Mouse (Mus musculus) limb, embryonic 10.5 days (tissue): Measurements from ENCODE around the gene Dyx1c1. TPM values are rescaled to one million over a fixed set of nuclear protein-coding genes. Genes with fewer than 3 reads are reported as not detected.
A peak's percentile ranks its signal among the peaks of the same experiment; 100 is the strongest.

Experiments used
- DNase-seq: peaks from one replicate; pipeline ENCODE4 v3.0.0-alpha.2; 2017; ENCODE audit warnings: low spot score
- H3K27ac ChIP-seq: fragments of 300-500 bp; sonication (generic); 2 replicates; pipeline ENCODE4 v1.5.1; 2016; ENCODE audit warnings: mild to moderate bottlenecking
- H3K27me3 ChIP-seq: fragments of 300-500 bp; sonication (generic); 2 replicates; pipeline ENCODE4 v1.6.1; 2016; ENCODE audit warnings: low read depth, mild to moderate bottlenecking; ENCODE audit not compliant: poor library complexity, severe bottlenecking
- H3K36me3 ChIP-seq: fragments of 300-500 bp; sonication (generic); 2 replicates; pipeline ENCODE4 v1.6.1; 2016; ENCODE audit warnings: mild to moderate bottlenecking, moderate library complexity
- H3K4me1 ChIP-seq: fragments of 300-500 bp; sonication (generic); 2 replicates; pipeline ENCODE4 v1.6.1; 2016
- H3K4me3 ChIP-seq: fragments of 300-500 bp; sonication (generic); 2 replicates; pipeline ENCODE4 v1.5.1; 2016; ENCODE audit warnings: mild to moderate bottlenecking, moderate library complexity
- H3K9me3 ChIP-seq: fragments of 300-500 bp; sonication (generic); replicated peaks from 2 replicates; pipeline ENCODE4 v1.6.1; 2016; ENCODE audit warnings: mild to moderate bottlenecking
- WGBS: fragments of 180-500 bp; shearing (Covaris S2); methylation state at CpG from one replicate; pipeline ENCODE4 v1.1.7; 2016; 5-methylcytosine and 5-hydroxymethylcytosine counted together
- polyA plus RNA-seq: library from polyadenylated mRNA; unstranded; fragments of >200 nt; fragmentation: Nextera tagmentation; extraction: Ambion mirVana; gene quantifications from 2 replicates; pipeline ENCODE4 v1.2.1, GENCODE M21; 2016

Gene Dyx1c1
- polyA plus RNA-seq, 1 experiment from 2014 or later, result 1.5 TPM

DNA sequence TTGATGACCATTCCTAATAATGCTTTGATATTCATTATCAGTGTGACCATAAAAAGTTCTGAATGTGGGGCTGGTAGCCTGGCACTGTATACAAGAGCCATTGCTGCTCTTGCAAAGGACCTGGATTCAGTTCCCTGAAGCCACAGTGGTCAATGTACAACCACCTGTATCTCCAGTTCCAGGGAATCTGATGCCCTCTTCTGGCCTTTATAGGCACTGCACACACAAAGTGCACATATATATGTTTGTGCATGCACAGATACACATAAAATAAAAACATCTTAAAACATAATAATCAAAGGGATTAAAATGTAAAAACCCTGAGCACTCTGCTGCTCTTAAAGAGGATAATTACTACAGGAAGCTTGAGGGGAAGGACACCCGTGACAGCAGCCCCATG is 11.6 kb upstream of the Dyx1c1 start:
- 0 out of 2 replicates have a peak, but pooled peaks cover 2% of the 10 kb centered on the region for H3K9me3 ChIP-seq
- H3K4me1 ChIP-seq, result peaks cover 13% of the 10 kb centered on the region
- 95% methylated on average over 1 of the region's 1 CpGs for WGBS
- H3K27ac ChIP-seq, result no peak overlapping the region
- H3K36me3 ChIP-seq, result peaks cover 50% of the 10 kb centered on the region
- H3K4me3 ChIP-seq, result no peak overlapping the region
- no peak for DNase-seq
- H3K27me3 ChIP-seq, result no peaks in the 10 kb centered on the region

DNA sequence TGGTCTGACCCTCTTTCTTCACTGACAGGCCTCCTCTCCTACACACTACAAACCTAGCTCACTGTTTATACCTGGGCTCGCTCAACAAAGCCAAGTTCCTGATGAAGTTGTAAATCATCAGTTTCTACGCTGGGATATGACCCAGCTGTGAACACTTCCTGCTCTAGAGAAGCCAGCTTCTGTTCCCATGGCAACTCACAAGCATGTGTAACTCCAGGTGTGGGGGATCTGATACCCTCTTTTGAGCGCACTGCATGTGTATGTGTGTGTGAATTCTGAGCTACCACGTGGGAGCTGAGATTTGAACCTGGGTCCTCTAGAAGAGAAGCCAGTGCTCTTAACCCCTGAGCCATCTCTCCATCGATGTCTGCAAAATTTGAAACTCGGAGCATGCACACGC is 9.0 kb upstream of the Dyx1c1 start:
- WGBS, result 65% methylated on average over 7 of the region's 7 CpGs
- H3K36me3 ChIP-seq, result peaks cover 30% of the 10 kb centered on the region
- H3K27ac ChIP-seq, result no peak overlapping the region
- H3K9me3 ChIP-seq, result 0 out of 2 replicates have a peak, but pooled peaks cover 2% of the 10 kb centered on the region
- peak; percentile 38 for DNase-seq
- H3K4me3 ChIP-seq, result no peak overlapping the region
- no peaks in the 10 kb centered on the region for H3K27me3 ChIP-seq
- H3K4me1 ChIP-seq, result peaks cover 13% of the 10 kb centered on the region

DNA sequence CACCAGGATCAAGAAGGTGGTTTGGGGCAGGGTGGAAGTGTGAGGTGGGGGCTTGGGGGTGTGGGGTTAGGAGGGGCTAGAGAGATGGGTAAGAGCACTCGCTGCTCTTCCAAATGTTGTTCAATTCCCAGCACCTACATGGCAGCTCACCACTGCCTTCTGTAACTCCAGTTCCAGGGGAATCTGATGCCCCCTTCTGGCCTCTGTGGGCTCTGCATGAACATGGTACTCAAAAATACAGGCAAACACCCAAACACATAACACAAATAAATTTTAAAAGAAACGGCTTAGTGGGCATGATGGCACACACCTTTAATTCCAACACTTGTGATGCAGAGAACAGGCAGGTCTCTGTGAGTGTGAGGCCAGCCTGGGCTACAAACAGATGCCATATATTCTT is 3.8 kb upstream of the Dyx1c1 start:
- Histone ChIP-seq H3K9me3 (no peaks in the 10 kb centered on the region), H3K27me3 (no peaks in the 10 kb centered on the region), H3K4me3 (no peak overlapping the region), H3K4me1 (peaks cover 17% of the 10 kb centered on the region), H3K27ac (no peak overlapping the region), H3K36me3 (no peaks in the 10 kb centered on the region)
- DNase-seq, result peak; percentile 42
- WGBS, result 43% methylated on average over 2 of the region's 2 CpGs

DNA sequence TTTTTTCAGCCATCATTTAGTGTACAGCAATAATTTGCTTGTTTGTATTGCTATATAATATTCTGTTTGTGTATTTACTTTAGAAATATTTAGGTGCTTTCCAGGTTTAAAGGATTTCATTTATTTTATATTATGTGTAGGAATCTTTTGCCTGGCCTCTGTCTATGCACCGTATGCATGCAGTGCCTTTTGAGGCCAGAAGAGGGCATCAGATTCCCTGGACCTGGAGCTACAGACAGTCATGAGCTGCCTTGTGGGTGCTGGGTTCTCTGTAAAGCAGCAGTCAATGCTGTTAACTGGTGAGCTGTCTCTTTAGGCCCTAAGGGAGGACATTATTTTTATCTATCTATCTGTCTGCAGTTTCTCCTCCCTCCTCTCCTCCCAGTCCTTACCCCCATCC is 3.0 kb upstream of the Dyx1c1 start:
- peak; percentile 65 for DNase-seq
- Histone ChIP-seq H3K27me3 (no peaks in the 10 kb centered on the region), H3K4me1 (peaks cover 14% of the 10 kb centered on the region), H3K9me3 (no peaks in the 10 kb centered on the region), H3K36me3 (no peaks in the 10 kb centered on the region), H3K4me3 (no peak overlapping the region), H3K27ac (no peak overlapping the region)
- WGBS, result 20% methylated on average over 1 of the region's 1 CpGs

DNA sequence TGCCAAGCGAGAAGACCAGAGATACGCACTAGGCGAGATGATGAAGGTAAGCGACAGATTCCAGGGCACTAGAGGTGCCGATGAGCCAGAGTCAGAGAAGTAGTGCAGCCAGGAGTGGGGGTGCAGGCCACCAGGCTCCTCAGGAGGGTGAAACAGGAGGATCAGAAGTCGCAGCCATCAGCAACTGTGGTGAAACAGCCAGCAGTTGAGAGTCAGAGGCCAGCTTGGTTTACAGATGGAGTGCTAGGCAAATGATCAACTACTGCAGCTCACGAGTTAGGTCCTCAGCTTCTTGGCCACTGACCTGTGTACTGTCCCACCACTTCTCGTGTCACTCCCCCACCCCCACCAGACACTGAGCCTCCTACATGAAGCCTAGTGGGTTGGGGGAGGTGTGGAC is 2.8 kb downstream of the Dyx1c1 start:
- WGBS, result 77% methylated on average over 8 of the region's 8 CpGs

DNA sequence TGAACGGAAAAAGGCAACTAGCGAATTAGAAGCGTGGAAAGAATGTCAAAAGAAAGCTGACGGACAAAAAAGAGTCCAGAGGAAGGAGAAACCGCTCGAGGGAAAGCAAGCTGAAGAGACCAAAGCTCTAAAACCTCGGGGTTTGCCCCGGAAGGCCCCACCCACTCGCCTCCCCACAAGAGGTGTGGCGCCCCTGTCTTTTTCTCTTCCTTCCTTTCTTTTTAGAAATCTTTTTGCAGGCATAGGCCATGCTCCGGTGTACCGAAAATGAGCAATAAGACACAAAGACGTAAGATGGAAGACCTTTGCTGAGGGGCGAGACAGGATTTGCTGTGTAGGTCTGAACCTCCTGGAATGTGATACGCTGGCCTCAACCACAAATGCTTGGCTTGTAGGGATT is 3.4 kb downstream of the Dyx1c1 start:
- no peaks in the 10 kb centered on the region for H3K36me3 ChIP-seq
- H3K27ac ChIP-seq, result no peak overlapping the region
- WGBS, result 78% methylated on average over 15 of the region's 15 CpGs

More for the DNA sequence above, 2.8 kb downstream of the Dyx1c1 start:
- DNase-seq, result no peak
- H3K27ac ChIP-seq, result no peak overlapping the region
- H3K4me1 ChIP-seq, result peaks cover 14% of the 10 kb centered on the region
- no peaks in the 10 kb centered on the region for H3K36me3 ChIP-seq
- H3K9me3 ChIP-seq, result no peaks in the 10 kb centered on the region
- no peaks in the 10 kb centered on the region for H3K27me3 ChIP-seq
- H3K4me3 ChIP-seq, result no peak overlapping the region

DNA sequence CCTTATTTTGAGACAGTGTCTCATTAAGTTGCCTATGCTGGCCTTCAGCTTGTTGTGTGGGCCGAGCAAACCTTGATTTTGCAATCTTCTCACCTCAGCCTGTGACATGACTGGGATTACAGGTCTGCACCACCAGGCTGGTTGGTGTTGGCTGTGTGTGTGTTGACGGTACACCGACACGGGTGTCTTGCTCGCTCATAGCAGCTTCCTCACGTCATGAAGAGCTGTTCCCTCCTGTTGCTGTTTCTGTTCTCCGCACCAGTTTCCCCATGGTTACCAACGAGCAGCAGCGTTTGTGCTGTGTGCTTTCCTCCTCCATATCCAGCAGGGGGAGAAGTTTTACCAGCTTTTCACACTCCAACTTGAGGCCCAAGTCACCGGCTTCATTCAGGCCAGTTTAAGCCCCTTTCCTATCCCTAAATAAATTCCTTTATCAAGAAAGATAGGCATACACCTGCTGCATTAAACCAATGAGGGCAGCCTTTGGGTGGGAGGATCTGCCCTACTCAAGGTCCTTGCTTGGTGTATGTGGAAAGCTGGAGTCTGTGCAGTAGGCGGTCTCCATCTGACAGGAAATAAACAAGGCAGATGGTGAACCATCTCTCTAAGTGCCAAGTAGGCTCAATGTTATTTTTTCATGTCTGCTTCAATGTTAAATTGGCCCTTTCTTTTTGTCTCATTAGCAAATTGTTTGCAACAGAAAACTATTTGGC is 9.9 kb downstream of the Dyx1c1 start:
- H3K36me3 ChIP-seq, result no peaks in the 10 kb centered on the region
- H3K9me3 ChIP-seq, result no peaks in the 10 kb centered on the region
- H3K27me3 ChIP-seq, result no peaks in the 10 kb centered on the region
- 37% methylated on average over 11 of the region's 11 CpGs for WGBS
- H3K4me1 ChIP-seq, result no peaks in the 10 kb centered on the region
- DNase-seq, result no peak
- H3K27ac ChIP-seq, result no peak overlapping the region
- H3K4me3 ChIP-seq, result no peak overlapping the region

More for the DNA sequence above, 3.4 kb downstream of the Dyx1c1 start:
- no peak overlapping the region for H3K4me3 ChIP-seq
- no peaks in the 10 kb centered on the region for H3K27me3 ChIP-seq
- peaks cover 14% of the 10 kb centered on the region for H3K4me1 ChIP-seq
- H3K9me3 ChIP-seq, result no peaks in the 10 kb centered on the region
- DNase-seq, result no peak

DNA sequence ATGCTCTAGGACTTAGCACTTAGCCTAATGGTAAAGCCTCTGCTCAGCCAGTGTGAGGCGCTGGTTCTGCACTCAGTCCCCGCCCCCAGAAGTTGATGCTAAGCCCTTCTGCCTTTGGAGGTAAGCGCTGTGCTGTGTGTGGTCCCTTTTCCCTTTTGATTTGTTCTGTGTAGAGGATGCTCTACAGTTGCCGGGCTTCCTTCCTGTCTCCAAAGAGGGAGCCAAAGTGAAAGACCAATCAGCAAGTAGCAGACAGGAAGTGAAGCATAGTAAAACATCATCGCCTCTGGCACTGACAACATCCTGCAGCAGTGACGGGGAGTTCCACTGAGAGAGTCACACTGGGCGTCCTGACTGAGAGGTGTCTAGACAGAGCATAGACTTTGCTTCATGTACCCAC is 11.3 kb downstream of the Dyx1c1 start:
- Histone ChIP-seq H3K9me3 (no peaks in the 10 kb centered on the region), H3K27ac (no peak overlapping the region), H3K4me1 (no peaks in the 10 kb centered on the region), H3K4me3 (no peak overlapping the region), H3K27me3 (no peaks in the 10 kb centered on the region), H3K36me3 (no peaks in the 10 kb centered on the region)
- no peak for DNase-seq
- 71% methylated on average over 7 of the region's 7 CpGs for WGBS

DNA sequence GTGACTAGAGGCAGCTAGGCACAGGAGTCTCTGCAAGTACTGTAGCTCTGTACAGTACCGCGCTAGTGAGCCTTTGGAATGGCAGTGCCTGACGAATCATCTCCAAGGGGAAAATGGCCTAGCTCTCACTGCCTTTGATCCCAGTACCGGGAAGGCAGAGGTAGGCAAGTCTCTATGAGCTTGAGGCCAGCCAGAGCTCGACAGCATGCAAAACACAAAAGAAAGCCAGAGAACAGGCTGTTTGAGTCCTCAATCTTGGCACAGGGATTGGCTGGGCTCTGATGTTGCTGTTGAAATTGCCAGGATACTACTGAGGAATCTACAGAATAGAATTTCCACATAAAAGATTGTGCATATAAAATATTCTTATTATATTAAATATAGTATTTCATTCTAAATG is 13.8 kb downstream of the Dyx1c1 start:
- Histone ChIP-seq H3K36me3 (no peaks in the 10 kb centered on the region), H3K9me3 (no peaks in the 10 kb centered on the region), H3K27me3 (no peaks in the 10 kb centered on the region), H3K4me1 (no peaks in the 10 kb centered on the region), H3K4me3 (no peak overlapping the region), H3K27ac (no peak overlapping the region)
- 85% methylated on average over 5 of the region's 5 CpGs for WGBS
- no peak for DNase-seq

DNA sequence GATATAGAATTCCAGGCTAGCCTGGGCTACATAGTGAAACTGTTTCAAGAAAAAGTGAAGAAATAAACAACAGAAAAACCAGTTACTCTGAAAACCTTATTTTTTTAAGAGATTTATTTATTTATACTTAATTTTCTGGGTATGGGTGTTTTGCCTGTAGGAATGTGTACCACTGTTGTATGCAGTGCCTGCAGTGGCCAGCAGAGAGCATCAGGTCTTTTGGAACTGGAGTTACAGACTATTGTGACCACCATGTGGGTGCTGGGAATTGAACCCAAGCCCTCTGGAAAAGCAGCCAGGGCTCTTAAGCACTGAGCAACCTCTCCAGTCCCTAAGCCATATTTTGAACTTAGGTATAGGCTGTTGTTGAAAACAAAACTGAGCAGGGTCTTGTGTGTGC is 14.4 kb downstream of the Dyx1c1 start:
- Histone ChIP-seq H3K9me3 (no peaks in the 10 kb centered on the region), H3K27me3 (no peaks in the 10 kb centered on the region), H3K4me1 (no peaks in the 10 kb centered on the region), H3K27ac (no peak overlapping the region), H3K36me3 (no peaks in the 10 kb centered on the region), H3K4me3 (no peak overlapping the region)
- no peak for DNase-seq

DNA sequence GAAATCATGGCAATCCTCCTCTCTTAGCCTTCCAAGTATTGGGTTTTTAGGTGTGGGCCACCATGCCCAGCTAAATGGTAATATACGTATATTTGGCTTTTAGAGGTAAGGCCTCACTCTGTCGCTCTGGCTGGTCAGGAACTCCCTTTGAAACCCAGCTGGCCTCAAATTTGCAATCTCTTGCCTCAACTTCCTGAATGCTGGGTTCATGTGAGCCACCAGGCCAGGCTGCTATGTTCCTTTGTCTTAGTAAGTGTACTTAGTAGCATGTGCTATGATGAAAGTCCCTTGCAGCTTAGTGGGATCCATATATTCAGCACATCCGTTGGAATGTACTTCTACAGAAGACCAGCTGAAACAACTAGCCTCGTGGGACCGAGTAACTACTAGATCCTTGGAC is 16.1 kb downstream of the Dyx1c1 start:
- H3K36me3 ChIP-seq, result no peaks in the 10 kb centered on the region
- H3K4me3 ChIP-seq, result no peak overlapping the region
- 90% methylated on average over 5 of the region's 5 CpGs for WGBS
- H3K9me3 ChIP-seq, result no peaks in the 10 kb centered on the region
- H3K27me3 ChIP-seq, result no peaks in the 10 kb centered on the region
- no peak overlapping the region for H3K27ac ChIP-seq
- H3K4me1 ChIP-seq, result no peaks in the 10 kb centered on the region
- DNase-seq, result no peak

DNA sequence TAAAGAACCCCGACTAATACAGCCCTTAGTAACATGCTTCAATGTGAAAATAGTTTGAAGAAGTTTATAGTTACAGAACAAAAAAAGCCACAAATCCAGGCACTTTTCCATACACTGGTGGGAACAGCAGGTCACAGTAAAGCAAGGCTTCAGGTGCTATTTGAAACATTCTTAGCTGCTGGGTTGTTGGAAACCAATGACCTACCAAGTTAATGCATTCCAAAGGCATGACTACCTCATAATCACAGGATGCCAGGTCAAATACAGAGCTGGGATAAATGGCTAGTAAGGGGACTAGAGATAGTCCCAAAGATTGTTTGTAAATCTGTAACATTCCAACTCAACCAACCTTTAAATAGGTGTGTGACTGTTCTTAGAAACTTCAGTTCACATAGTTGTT is 16.7 kb downstream of the Dyx1c1 start:
- H3K4me3 ChIP-seq, result no peak overlapping the region
- H3K27me3 ChIP-seq, result no peaks in the 10 kb centered on the region
- H3K36me3 ChIP-seq, result no peaks in the 10 kb centered on the region
- DNase-seq, result no peak
- 97% methylated on average over 1 of the region's 1 CpGs for WGBS
- no peaks in the 10 kb centered on the region for H3K9me3 ChIP-seq
- no peak overlapping the region for H3K27ac ChIP-seq
- H3K4me1 ChIP-seq, result no peaks in the 10 kb centered on the region

DNA sequence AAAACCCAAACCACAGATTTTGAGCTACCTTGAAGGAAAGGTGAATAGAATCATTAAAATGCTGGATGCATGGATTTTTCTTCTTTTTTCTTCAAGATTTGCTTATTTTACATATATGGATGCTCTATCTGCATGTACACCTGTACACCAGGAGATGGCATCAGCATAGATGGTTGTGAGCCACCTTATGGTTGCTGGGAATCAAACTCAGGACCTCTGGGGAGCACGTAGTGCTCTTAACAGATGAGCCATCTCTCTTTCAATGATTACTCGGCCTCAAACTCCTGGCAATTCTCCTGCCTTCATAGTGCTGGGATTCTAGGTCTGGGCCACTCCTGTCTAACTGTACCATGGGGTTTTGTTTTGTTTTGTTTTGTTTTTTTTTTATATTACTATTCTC is 24.5 kb downstream of the Dyx1c1 start:
- Histone ChIP-seq H3K9me3 (no peaks in the 10 kb centered on the region), H3K36me3 (no peaks in the 10 kb centered on the region), H3K4me1 (peaks cover 15% of the 10 kb centered on the region), H3K27me3 (peaks cover 6% of the 10 kb centered on the region; the same call in 1 of the 2 replicates), H3K4me3 (no peak overlapping the region), H3K27ac (no peak overlapping the region)
- DNase-seq, result no peak
- 69% methylated on average over 2 of the region's 2 CpGs for WGBS
